Mouse (Mus musculus) ES-E14 (cell line): ENCODE results near the gene Gm17651.

Source experiments
- HCFC1 ChIP-seq: IDR thresholded peaks from 2 replicates; pipeline ENCODE4 v1.6.1; 2012; ENCODE audit warnings: low read length, inconsistent platforms, borderline replicate concordance; ENCODE audit not compliant: insufficient read depth
- ZNF384 ChIP-seq: IDR thresholded peaks from 2 replicates; pipeline ENCODE4 v1.6.1; 2012; ENCODE audit warnings: low read depth, low read length, inconsistent platforms

- TF ChIP-seq ZNF384: no peak
- no peak for TF ChIP-seq HCFC1
These were observed 1.6 kb upstream of the Gm17651 start for GRCm38 (mm10) chr3:97676126-97676525.
